ENCODE assay signal across 14 mouse cellular contexts in the genomic region with DNA sequence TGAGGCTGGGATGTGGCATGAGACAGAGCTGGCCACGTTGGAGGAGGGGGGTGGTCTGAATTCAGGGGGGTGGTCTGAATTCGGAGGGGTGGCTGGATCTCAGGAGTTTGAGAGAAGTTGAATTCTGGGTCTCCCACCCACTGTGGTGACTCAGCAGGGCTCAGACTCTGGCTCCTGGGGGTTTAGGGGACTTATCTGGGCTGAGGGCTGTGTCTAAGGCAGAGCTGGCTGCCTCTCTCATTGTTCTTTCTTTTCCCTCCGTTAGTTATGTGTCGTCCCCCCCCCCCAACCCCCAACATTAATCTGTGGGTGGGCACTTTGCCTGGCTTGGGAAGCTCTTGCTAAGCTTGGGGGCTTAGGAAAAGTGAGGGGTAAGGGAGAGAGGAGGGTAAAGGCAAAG. TPM values are rescaled to one million over a fixed set of nuclear protein-coding genes. Genes with fewer than 3 reads are reported as not detected.
DNase-seq lines count a peak whose midpoint lies in the region; ATAC-seq and TF ChIP-seq lines count a peak whose summit lies in the region.
"Had no signal": no experiment of that assay in that cellular context is flagged by ENCODE, and none has a peak within 500 bp of the region (broad histone marks: within the 10 kb centered on the region; RNA-seq: fewer than 3 reads in every experiment).

No protein-coding gene starts in this region.

- 0 out of 2 replicates have a peak overlapping the region, but pooled peaks have one; percentile 29 for H3K4me2 ChIP-seq in heart, embryonic 11.5 days
- no peak overlapping the region for H3K4me2 ChIP-seq in midbrain, embryonic 13.5 days (replicated peaks)
- H3K4me2 ChIP-seq in midbrain, embryonic 16.5 days (ENCODE audit: low read length): no peak overlapping the region
- peak overlapping the region; percentile 31 for H3K4me2 ChIP-seq in stomach, postnatal 0 days (replicated peaks; ENCODE audit: low read depth)

- H3K27ac ChIP-seq in heart, embryonic 11.5 days (ENCODE audit: low read depth, low read length): no peak overlapping the region
- H3K27ac ChIP-seq in midbrain, embryonic 13.5 days: no peak overlapping the region
- no peak overlapping the region for H3K27ac ChIP-seq in midbrain, embryonic 16.5 days (ENCODE audit: low read length)
- H3K27ac ChIP-seq in limb, embryonic 10.5 days: peak overlapping the region; percentile 36; the same call in 1 of the 2 replicates
- peak overlapping the region; percentile 63 for H3K27ac ChIP-seq in stomach, postnatal 0 days (replicated peaks)

- H3K9ac ChIP-seq in heart, embryonic 11.5 days (ENCODE audit: low read depth, low read length): no peak overlapping the region; the same call in 1 of the 2 replicates
- no peak overlapping the region for H3K9ac ChIP-seq in midbrain, embryonic 13.5 days (replicated peaks)
- H3K9ac ChIP-seq in midbrain, embryonic 16.5 days (ENCODE audit: low read depth, low read length): no peak overlapping the region
- no peak overlapping the region; the same call in 1 of the 2 replicates for H3K9ac ChIP-seq in stomach, postnatal 0 days (ENCODE audit: low read length)

- H3K4me1 ChIP-seq in heart, embryonic 11.5 days (ENCODE audit: control insufficient read depth, insufficient read depth, low read length): no peaks in the 10 kb centered on the region
- H3K4me1 ChIP-seq in midbrain, embryonic 13.5 days (replicated peaks): peaks cover 7% of the 10 kb centered on the region; the same call in 1 of the 2 replicates
- no peaks in the 10 kb centered on the region for H3K4me1 ChIP-seq in midbrain, embryonic 16.5 days (ENCODE audit: control insufficient read depth, insufficient read depth, low read length)
- peaks cover 27% of the 10 kb centered on the region for H3K4me1 ChIP-seq in limb, embryonic 10.5 days
- peaks cover 7% of the 10 kb centered on the region; the same call in 1 of the 2 replicates for H3K4me1 ChIP-seq in stomach, postnatal 0 days (replicated peaks; ENCODE audit: control insufficient read depth, insufficient read depth)

- H3K9me3 ChIP-seq in heart, embryonic 11.5 days (replicated peaks; ENCODE audit: control insufficient read depth, low read length): no peaks in the 10 kb centered on the region
- no peaks in the 10 kb centered on the region for H3K9me3 ChIP-seq in midbrain, embryonic 13.5 days
- H3K9me3 ChIP-seq in midbrain, embryonic 16.5 days (replicated peaks; ENCODE audit: control insufficient read depth, low read length, poor library complexity, severe bottlenecking): no peaks in the 10 kb centered on the region
- no peaks in the 10 kb centered on the region for H3K9me3 ChIP-seq in limb, embryonic 10.5 days (replicated peaks)
- no peaks in the 10 kb centered on the region for H3K9me3 ChIP-seq in stomach, postnatal 0 days (ENCODE audit: control insufficient read depth, low read length)

- no peaks in the 10 kb centered on the region for H3K36me3 ChIP-seq in heart, embryonic 11.5 days (ENCODE audit: control insufficient read depth, insufficient read depth, low read length)
- H3K36me3 ChIP-seq in midbrain, embryonic 13.5 days: no peaks in the 10 kb centered on the region
- H3K36me3 ChIP-seq in midbrain, embryonic 16.5 days (ENCODE audit: control insufficient read depth, insufficient read depth, low read length): no peaks in the 10 kb centered on the region
- no peaks in the 10 kb centered on the region for H3K36me3 ChIP-seq in limb, embryonic 10.5 days
- H3K36me3 ChIP-seq in stomach, postnatal 0 days (ENCODE audit: control insufficient read depth, insufficient read depth, low read length): no peaks in the 10 kb centered on the region

- 7% methylated on average over 3 of the region's 4 CpGs for WGBS in heart, embryonic 11.5 days (ENCODE audit: insufficient replicate concordance)
- 0% methylated on average over 3 of the region's 4 CpGs for WGBS in midbrain, embryonic 13.5 days
- 0% methylated on average over 3 of the region's 4 CpGs for WGBS in midbrain, embryonic 16.5 days
- 15% methylated on average over 4 of the region's 4 CpGs for WGBS in limb, embryonic 10.5 days
- WGBS in stomach, postnatal 0 days: 0% methylated on average over 2 of the region's 4 CpGs

- no peak for DNase-seq in heart, adult 9 months (ENCODE audit: low spot score in 2 of 2)
- no peak for DNase-seq in limb, embryonic 10.5 days (ENCODE audit: low spot score)
- no peak for DNase-seq in stomach, postnatal 0 days (ENCODE audit: low spot score)
- DNase-seq in layer of hippocampus, adult 9-10 months (ENCODE audit: low spot score): no peak
- no peak for DNase-seq in kidney, postnatal 4 days
- DNase-seq: adrenal gland, postnatal 14 days; cerebellum, adult 9-10 months; heart, postnatal 36 days; kidney, adult 9 months; thymus, adult 18-20 months had no signal

- H3K4me3 ChIP-seq in heart, embryonic 11.5 days (ENCODE audit: low read depth, low read length): no peak overlapping the region
- H3K4me3 ChIP-seq in midbrain, embryonic 13.5 days (replicated peaks): no peak overlapping the region
- no peak overlapping the region for H3K4me3 ChIP-seq in midbrain, embryonic 16.5 days (ENCODE audit: low read depth, low read length)
- H3K4me3 ChIP-seq in limb, embryonic 10.5 days: no peak overlapping the region
- H3K4me3 ChIP-seq in stomach, postnatal 0 days (ENCODE audit: low read depth, low read length): no peak overlapping the region
- H3K4me3 ChIP-seq: myocyte had no signal

- no peak for TF ChIP-seq CTCF in stomach, postnatal 0 days (IDR thresholded peaks at IDR 0.05; ENCODE audit: low read depth)

- H3K27me3 ChIP-seq in heart, embryonic 11.5 days (ENCODE audit: control insufficient read depth, insufficient read depth, low read length): peaks cover 9% of the 10 kb centered on the region; the same call in 1 of the 2 replicates
- peaks cover 17% of the 10 kb centered on the region for H3K27me3 ChIP-seq in midbrain, embryonic 13.5 days
- no peaks in the 10 kb centered on the region for H3K27me3 ChIP-seq in midbrain, embryonic 16.5 days (ENCODE audit: control insufficient read depth, insufficient read depth, low read depth, low read length)
- H3K27me3 ChIP-seq in limb, embryonic 10.5 days (ENCODE audit: low read depth, poor library complexity, severe bottlenecking): peaks cover 44% of the 10 kb centered on the region
- H3K27me3 ChIP-seq in stomach, postnatal 0 days (ENCODE audit: control insufficient read depth, insufficient read depth, low read length): no peaks in the 10 kb centered on the region

- no peak for ATAC-seq in heart, embryonic 11.5 days (replicated peaks; ENCODE audit: insufficient number of reproducible peaks, low FRiP score, low TSS enrichment)
- 0 out of 2 replicates have a peak, but pooled peaks have one; percentile 24 for ATAC-seq in midbrain, embryonic 13.5 days
- ATAC-seq in midbrain, embryonic 16.5 days: no peak
- ATAC-seq in stomach, postnatal 0 days (ENCODE audit: low FRiP score, low TSS enrichment): no peak

- no peak for TF ChIP-seq EP300 in stomach, postnatal 0 days (optimal IDR thresholded peaks at IDR 0.05)

RNA-seq across cellular contexts. Expression of gene Nectin4, which starts 4.0 kb away (rescaled TPM):
- 0.08 and 0.20 TPM in 2 replicates for polyA plus RNA-seq in heart, embryonic 11.5 days (2014; fragmentation: Nextera tagmentation; extraction: Ambion mirVana)
- 0.70 and 0.97 TPM in 2 replicates for polyA plus RNA-seq in midbrain, embryonic 13.5 days (2015; fragmentation: Nextera tagmentation; extraction: Ambion mirVana)
- polyA plus RNA-seq in midbrain, embryonic 16.5 days (2015; fragmentation: Nextera tagmentation; extraction: Ambion mirVana): 3.6 and 3.9 TPM in 2 replicates
- 3.4 and 4.8 TPM in 2 replicates for polyA plus RNA-seq in limb, embryonic 10.5 days (2016; fragmentation: Nextera tagmentation; extraction: Ambion mirVana)
- 45.5 and 48.2 TPM in 2 replicates for polyA plus RNA-seq in stomach, postnatal 0 days (2015; fragmentation: Nextera tagmentation; extraction: Ambion mirVana)

RNA-seq across cellular contexts. Expression of gene Klhdc9, which starts 13.3 kb away (rescaled TPM):
- polyA plus RNA-seq in heart, embryonic 11.5 days (2014; fragmentation: Nextera tagmentation; extraction: Ambion mirVana): 0.49 and 0.51 TPM in 2 replicates
- 4.2 and 4.6 TPM in 2 replicates for polyA plus RNA-seq in midbrain, embryonic 13.5 days (2015; fragmentation: Nextera tagmentation; extraction: Ambion mirVana)
- polyA plus RNA-seq in midbrain, embryonic 16.5 days (2015; fragmentation: Nextera tagmentation; extraction: Ambion mirVana): 4.3 and 4.6 TPM in 2 replicates
- 1.6 and 2.4 TPM in 2 replicates for polyA plus RNA-seq in limb, embryonic 10.5 days (2016; fragmentation: Nextera tagmentation; extraction: Ambion mirVana)
- polyA plus RNA-seq in stomach, postnatal 0 days (2015; fragmentation: Nextera tagmentation; extraction: Ambion mirVana): 0.86 and 1.2 TPM in 2 replicates
- polyA plus RNA-seq: myocyte had no signal

RNA-seq across cellular contexts. Expression of gene Arhgap30, which starts 14.8 kb away (rescaled TPM):
- 0.18 and 0.44 TPM in 2 replicates for polyA plus RNA-seq in heart, embryonic 11.5 days (2014; fragmentation: Nextera tagmentation; extraction: Ambion mirVana)
- 0.63 TPM in 2 replicates for polyA plus RNA-seq in midbrain, embryonic 13.5 days (2015; fragmentation: Nextera tagmentation; extraction: Ambion mirVana)
- polyA plus RNA-seq in midbrain, embryonic 16.5 days (2015; fragmentation: Nextera tagmentation; extraction: Ambion mirVana): 0.45 and 0.59 TPM in 2 replicates
- 0.56 and 0.69 TPM in 2 replicates for polyA plus RNA-seq in limb, embryonic 10.5 days (2016; fragmentation: Nextera tagmentation; extraction: Ambion mirVana)
- 1.1 and 1.2 TPM in 2 replicates for polyA plus RNA-seq in stomach, postnatal 0 days (2015; fragmentation: Nextera tagmentation; extraction: Ambion mirVana)

RNA-seq across cellular contexts. Expression of gene Pfdn2, which starts 28.5 kb away (rescaled TPM):
- polyA plus RNA-seq in heart, embryonic 11.5 days (2014; fragmentation: Nextera tagmentation; extraction: Ambion mirVana): 49.5 and 51.3 TPM in 2 replicates
- 166 and 177 TPM in 2 replicates for polyA plus RNA-seq in midbrain, embryonic 13.5 days (2015; fragmentation: Nextera tagmentation; extraction: Ambion mirVana)
- 146 and 166 TPM in 2 replicates for polyA plus RNA-seq in midbrain, embryonic 16.5 days (2015; fragmentation: Nextera tagmentation; extraction: Ambion mirVana)
- polyA plus RNA-seq in limb, embryonic 10.5 days (2016; fragmentation: Nextera tagmentation; extraction: Ambion mirVana): 149 TPM in 2 replicates
- 68.8 and 71.1 TPM in 2 replicates for polyA plus RNA-seq in stomach, postnatal 0 days (2015; fragmentation: Nextera tagmentation; extraction: Ambion mirVana)

RNA-seq across cellular contexts. Expression of gene Nit1, which starts 28.5 kb away (rescaled TPM):
- 24.8 and 30.9 TPM in 2 replicates for polyA plus RNA-seq in heart, embryonic 11.5 days (2014; fragmentation: Nextera tagmentation; extraction: Ambion mirVana)
- polyA plus RNA-seq in midbrain, embryonic 13.5 days (2015; fragmentation: Nextera tagmentation; extraction: Ambion mirVana): 57.5 and 61.3 TPM in 2 replicates
- 53.8 and 56.9 TPM in 2 replicates for polyA plus RNA-seq in midbrain, embryonic 16.5 days (2015; fragmentation: Nextera tagmentation; extraction: Ambion mirVana)
- 32.8 and 36.3 TPM in 2 replicates for polyA plus RNA-seq in limb, embryonic 10.5 days (2016; fragmentation: Nextera tagmentation; extraction: Ambion mirVana)
- polyA plus RNA-seq in stomach, postnatal 0 days (2015; fragmentation: Nextera tagmentation; extraction: Ambion mirVana): 41.7 and 41.8 TPM in 2 replicates

Comparison
In these comparisons a context has a peak if more than half of its experiments do, and no peak if none do; other contexts are left out.
1. H3K27ac ChIP-seq: peak in limb, embryonic 10.5 days (single experiment) and stomach, postnatal 0 days (single experiment); none in heart, embryonic 11.5 days (single experiment), midbrain, embryonic 13.5 days (single experiment) and midbrain, embryonic 16.5 days (single experiment).
2. H3K4me2 ChIP-seq: peak in heart, embryonic 11.5 days (single experiment) and stomach, postnatal 0 days (single experiment); none in midbrain, embryonic 13.5 days (single experiment) and midbrain, embryonic 16.5 days (single experiment).